Comparison of ENCODE assay signal across 8 mouse cellular contexts in the genomic region with DNA sequence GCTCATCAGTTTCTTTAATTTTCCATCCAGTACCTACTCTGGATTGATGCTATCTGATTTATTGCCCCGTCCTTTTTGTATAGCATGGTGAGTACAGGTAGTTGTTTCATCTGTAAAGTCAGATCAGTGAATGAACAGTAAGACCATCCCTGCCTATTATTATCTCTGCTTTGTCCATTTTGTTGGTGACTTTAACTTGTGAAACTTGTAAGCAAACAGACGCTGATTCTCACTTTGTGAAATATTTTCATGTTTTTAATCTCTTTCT. TPM values are rescaled to one million over a fixed set of nuclear protein-coding genes. Genes with fewer than 3 reads are reported as not detected.
DNase-seq lines count a peak whose midpoint lies in the region; ATAC-seq and TF ChIP-seq lines count a peak whose summit lies in the region.

No protein-coding gene starts in this region.

- peak overlapping the region; percentile 92 for H3K4me3 ChIP-seq in heart, embryonic 12.5 days
- peak overlapping the region; percentile 60 to 93 for H3K4me3 ChIP-seq in MEL (ENCODE audit: control insufficient read depth in 1 of 2, insufficient read depth in 1 of 2, low read depth in 2 of 2, low read length in 2 of 2)
- peak overlapping the region; percentile 74 for H3K4me3 ChIP-seq in hindbrain, embryonic 10.5 days
- H3K4me3 ChIP-seq in liver, postnatal 0 days (ENCODE audit: low read depth, low read length) = peak overlapping the region; percentile 95

- no peak for TF ChIP-seq CTCF in MEL (IDR thresholded peaks at IDR 0.05 in 2 of 3, conservative IDR thresholded peaks at IDR 0.05 in 1 of 3; ENCODE audit: control insufficient read depth in 1 of 3, insufficient read depth in 1 of 3, low read depth in 2 of 3, low read length in 3 of 3, poor library complexity in 1 of 3, severe bottlenecking in 1 of 3)
- TF ChIP-seq CTCF in liver, postnatal 0 days (IDR thresholded peaks at IDR 0.05; ENCODE audit: low read depth) = no peak

- peaks cover 23% of the 10 kb centered on the region for H3K4me1 ChIP-seq in heart, embryonic 12.5 days (replicated peaks)
- H3K4me1 ChIP-seq in MEL (ENCODE audit: control insufficient read depth in 1 of 2, insufficient read depth in 2 of 2, low read length in 2 of 2) = peaks cover 7 to 17% of the 10 kb centered on the region in 2 experiments
- peaks cover 26% of the 10 kb centered on the region for H3K4me1 ChIP-seq in hindbrain, embryonic 10.5 days (replicated peaks)
- peaks cover 18% of the 10 kb centered on the region for H3K4me1 ChIP-seq in liver, postnatal 0 days (ENCODE audit: insufficient read depth)

- no peaks in the 10 kb centered on the region for H3K27me3 ChIP-seq in heart, embryonic 12.5 days (replicated peaks)
- no peaks in the 10 kb centered on the region for H3K27me3 ChIP-seq in MEL (ENCODE audit: control insufficient read depth in 1 of 2, insufficient read depth in 2 of 2, low read length in 2 of 2)
- H3K27me3 ChIP-seq in hindbrain, embryonic 10.5 days (ENCODE audit: insufficient read depth, poor library complexity, severe bottlenecking) = no peaks in the 10 kb centered on the region
- H3K27me3 ChIP-seq in liver, postnatal 0 days (ENCODE audit: insufficient read depth, low read length) = no peaks in the 10 kb centered on the region

- peaks cover 12% of the 10 kb centered on the region for H3K36me3 ChIP-seq in heart, embryonic 12.5 days
- H3K36me3 ChIP-seq in MEL (ENCODE audit: control insufficient read depth in 1 of 2, insufficient read depth in 2 of 2, low read length in 2 of 2) = peaks cover 0 to 5% of the 10 kb centered on the region in 2 experiments; a peak in 3 of 4 replicates
- peaks cover 14% of the 10 kb centered on the region for H3K36me3 ChIP-seq in hindbrain, embryonic 10.5 days
- peaks cover 3% of the 10 kb centered on the region; the same call in 1 of the 2 replicates for H3K36me3 ChIP-seq in liver, postnatal 0 days (replicated peaks; ENCODE audit: insufficient read depth, low read length)

- no peaks in the 10 kb centered on the region for H3K9me3 ChIP-seq in heart, embryonic 12.5 days (replicated peaks)
- H3K9me3 ChIP-seq in MEL (replicated peaks; ENCODE audit: insufficient read depth, low read length) = no peaks in the 10 kb centered on the region
- no peaks in the 10 kb centered on the region for H3K9me3 ChIP-seq in hindbrain, embryonic 10.5 days
- no peaks in the 10 kb centered on the region for H3K9me3 ChIP-seq in liver, postnatal 0 days (ENCODE audit: low read length)

- TF ChIP-seq EP300 in MEL (IDR thresholded peaks at IDR 0.05; ENCODE audit: low read depth in 1 of 2, low read length in 2 of 2) = no peak
- TF ChIP-seq EP300 in liver, postnatal 0 days (IDR thresholded peaks at IDR 0.05; ENCODE audit: low read depth) = no peak

- no peak for ATAC-seq in heart, embryonic 12.5 days (ENCODE audit: insufficient number of reproducible peaks, low FRiP score)
- ATAC-seq in liver, postnatal 0 days = no peak

- peak overlapping the region; percentile 92 for H3K27ac ChIP-seq in heart, embryonic 12.5 days (ENCODE audit: poor library complexity, severe bottlenecking)
- H3K27ac ChIP-seq in MEL (ENCODE audit: control insufficient read depth, low read depth, low read length) = peak overlapping the region; percentile 82
- no peak overlapping the region for H3K27ac ChIP-seq in hindbrain, embryonic 10.5 days
- H3K27ac ChIP-seq in liver, postnatal 0 days (ENCODE audit: low read depth) = peak overlapping the region; percentile 90

- peaks cover 28% of the 10 kb centered on the region for H3K79me2 ChIP-seq in MEL (ENCODE audit: control insufficient read depth, insufficient read depth, low read length, poor library complexity)

- TF ChIP-seq POLR2A in MEL (IDR thresholded peaks at IDR 0.05; ENCODE audit: control insufficient read depth in 1 of 2, insufficient read depth in 1 of 2, low read depth in 1 of 2, low read length in 2 of 2, poor library complexity in 1 of 2) = no peak

- WGBS in heart, embryonic 12.5 days = 52% methylated on average over 2 of the region's 2 CpGs
- 76% methylated on average over 2 of the region's 2 CpGs for WGBS in hindbrain, embryonic 10.5 days
- 37% methylated on average over 2 of the region's 2 CpGs for WGBS in liver, postnatal 0 days (ENCODE audit: insufficient replicate concordance)

- no peak for DNase-seq in heart, adult 8-10 months (ENCODE audit: low spot score)
- no peak for DNase-seq in MEL (ENCODE audit: low read depth, low spot score)
- DNase-seq in hindbrain, embryonic 10.5 days (ENCODE audit: low spot score) = no peak
- DNase-seq in liver, postnatal 0 days = no peak
- no peak for DNase-seq in layer of hippocampus, postnatal 10 days (ENCODE audit: low spot score in 2 of 2)
- DNase-seq in cerebellum, adult 9-10 months = no peak
- no peak for DNase-seq in right cerebral cortex, postnatal 25 days

- peak overlapping the region; percentile 95; the same call in 1 of the 2 replicates for H3K9ac ChIP-seq in heart, embryonic 12.5 days
- peak overlapping the region; percentile 64 for H3K9ac ChIP-seq in MEL (ENCODE audit: control insufficient read depth, low read depth, low read length, poor library complexity, severe bottlenecking)
- H3K9ac ChIP-seq in liver, postnatal 0 days (replicated peaks) = peak overlapping the region; percentile 95

- TF ChIP-seq RAD21 in MEL (IDR thresholded peaks at IDR 0.05; ENCODE audit: low read depth, low read length) = no peak

- peak overlapping the region; percentile 92 for H3K4me2 ChIP-seq in heart, embryonic 12.5 days
- H3K4me2 ChIP-seq in liver, postnatal 0 days (ENCODE audit: low read depth, low read length) = peak overlapping the region; percentile 95

TF ChIP-seq in MEL, 35 proteins besides CTCF, POLR2A, EP300 and RAD21:
- TF ChIP-seq CHD1 (IDR thresholded peaks at IDR 0.05; ENCODE audit: low read depth, low read length) (peak; percentile 78; the same call in 1 of the 2 replicates), TAL1 (IDR thresholded peaks at IDR 0.05; ENCODE audit: low read length) (no peak), MAZ (IDR thresholded peaks at IDR 0.05; ENCODE audit: low read depth, low read length) (0 out of 2 replicates have a peak, but pooled peaks have one; percentile 2), USF1 (IDR thresholded peaks at IDR 0.05; ENCODE audit: low read depth, low read length) (no peak), ZKSCAN1 (IDR thresholded peaks at IDR 0.05; ENCODE audit: low read depth, low read length) (0 out of 2 replicates have a peak, but pooled peaks have one; percentile 8), HCFC1 (IDR thresholded peaks at IDR 0.05; ENCODE audit: low read depth, low read length) (peak; percentile 63), RCOR1 (IDR thresholded peaks at IDR 0.05; ENCODE audit: low read depth, low read length) (peak; percentile 25; the same call in 1 of the 2 replicates)

RNA-seq across cellular contexts. Expression of a gene that starts 1.2 kb away (rescaled TPM):
- polyA plus RNA-seq in heart, embryonic 12.5 days (2016; fragmentation: Nextera tagmentation; extraction: Ambion mirVana) = 37.3 and 39.4 TPM in 2 replicates
- 10 to 100 TPM; 42.8 to 47.4 (median 43.5) TPM for total RNA-seq in heart, adult 8-10 months (2022)
- total RNA-seq in MEL (2012; rRNA removed) = 42.6 and 52.8 TPM in 2 replicates
- polyA plus RNA-seq in MEL (2012; ENCODE audit: insufficient read depth in 1 of 2, insufficient read length in 2 of 2, low read depth in 1 of 2, low replicate concordance in 2 of 2, missing spikeins in 1 of 2) = 10 to 100 TPM in 1 of 2 experiments, not detected in 1; 43.1 TPM
- polyA plus RNA-seq in hindbrain, embryonic 10.5 days (2016; fragmentation: Nextera tagmentation; extraction: Ambion mirVana) = 26.5 and 34.0 TPM in 2 replicates
- 20.9 and 22.3 TPM in 2 replicates for polyA plus RNA-seq in liver, postnatal 0 days (2015; fragmentation: Nextera tagmentation; extraction: Ambion mirVana)
- total RNA-seq in layer of hippocampus, postnatal 10 days (2021) = 100 to 1,000 TPM; 151 to 152 TPM

RNA-seq across cellular contexts. Expression of a gene that starts 53.8 kb away (rescaled TPM):
- 13.9 and 14.7 TPM in 2 replicates for polyA plus RNA-seq in heart, embryonic 12.5 days (2016; fragmentation: Nextera tagmentation; extraction: Ambion mirVana)
- total RNA-seq in heart, adult 8-10 months (2022) = 10 to 100 TPM in 1 of 4 experiments, 1 to 10 TPM in 3; 6.6 to 12.9 (median 8.8) TPM
- 4.0 and 4.9 TPM in 2 replicates for total RNA-seq in MEL (2012; rRNA removed)
- polyA plus RNA-seq in MEL (2012; ENCODE audit: insufficient read depth in 1 of 2, insufficient read length in 2 of 2, low read depth in 1 of 2, low replicate concordance in 2 of 2, missing spikeins in 1 of 2) = 1 to 10 TPM in 1 of 2 experiments, not detected in 1; 8.0 TPM
- polyA plus RNA-seq in hindbrain, embryonic 10.5 days (2016; fragmentation: Nextera tagmentation; extraction: Ambion mirVana) = 16.0 and 22.1 TPM in 2 replicates
- polyA plus RNA-seq in liver, postnatal 0 days (2015; fragmentation: Nextera tagmentation; extraction: Ambion mirVana) = 0.65 and 0.81 TPM in 2 replicates
- 1 to 10 TPM; 6.1 to 6.7 TPM for total RNA-seq in layer of hippocampus, postnatal 10 days (2021)

RNA-seq across cellular contexts. Expression of a gene that starts 53.9 kb away (rescaled TPM):
- 0.18 and 0.19 TPM in 2 replicates for polyA plus RNA-seq in heart, embryonic 12.5 days (2016; fragmentation: Nextera tagmentation; extraction: Ambion mirVana)
- under 1 TPM; 0.23 to 0.56 (median 0.44) TPM for total RNA-seq in heart, adult 8-10 months (2022)
- total RNA-seq in MEL (2012; rRNA removed) = 0.12 TPM in 1 of 2 replicates, not detected in the other
- under 1 TPM in 1 of 2 experiments, not detected in 1; 0.15 TPM for polyA plus RNA-seq in MEL (2012; ENCODE audit: insufficient read depth in 1 of 2, insufficient read length in 2 of 2, low read depth in 1 of 2, low replicate concordance in 2 of 2, missing spikeins in 1 of 2)
- polyA plus RNA-seq in hindbrain, embryonic 10.5 days (2016; fragmentation: Nextera tagmentation; extraction: Ambion mirVana) = 1.5 and 3.7 TPM in 2 replicates
- polyA plus RNA-seq in liver, postnatal 0 days (2015; fragmentation: Nextera tagmentation; extraction: Ambion mirVana) = not detected in 2 replicates
- total RNA-seq in layer of hippocampus, postnatal 10 days (2021) = 1 to 10 TPM; 4.0 to 4.7 TPM
